Mouse (Mus musculus) hindbrain, postnatal 0 days (tissue): ENCODE data around the gene Rbm47. TPM values are rescaled to one million over a fixed set of nuclear protein-coding genes. Genes with fewer than 3 reads are reported as not detected.

Experiments used
- ATAC-seq: fragments of 200-750 bp; cut with Nextera tagmentation; 2 replicates; pipeline ENCODE4 v1.8.0; 2017; ENCODE audit warnings: mild to moderate bottlenecking, moderate TSS enrichment, moderate library complexity
- DNase-seq: peaks from one replicate; pipeline ENCODE4 v3.0.0-alpha.2; 2015; ENCODE audit warnings: low spot score
- H3K27ac ChIP-seq: fragments of 300-500 bp; sonication (generic); 2 replicates; pipeline ENCODE4 v1.5.1; 2014; ENCODE audit warnings: mild to moderate bottlenecking
- H3K27me3 ChIP-seq: fragments of 300-500 bp; sonication (generic); 2 replicates; pipeline ENCODE4 v1.6.1; 2014; ENCODE audit warnings: low read length, mixed read lengths; ENCODE audit not compliant: insufficient read depth
- H3K36me3 ChIP-seq: fragments of 300-500 bp; sonication (generic); 2 replicates; pipeline ENCODE4 v1.6.1; 2014; ENCODE audit warnings: low read length, mixed read lengths; ENCODE audit not compliant: insufficient read depth
- H3K4me1 ChIP-seq: fragments of 300-500 bp; sonication (generic); 2 replicates; pipeline ENCODE4 v1.6.1; 2014; ENCODE audit warnings: antibody characterized with exemption, low read length, mixed read lengths; ENCODE audit not compliant: insufficient read depth
- H3K4me2 ChIP-seq: fragments of 300-500 bp; sonication (generic); 2 replicates; pipeline ENCODE4 v1.6.1; 2014; ENCODE audit warnings: low read depth, mild to moderate bottlenecking, low read length, moderate library complexity, mixed read lengths
- H3K4me3 ChIP-seq: fragments of 300-500 bp; sonication (generic); 2 replicates; pipeline ENCODE4 v1.5.1; 2014; ENCODE audit warnings: low read length
- H3K9ac ChIP-seq: fragments of 300-500 bp; sonication (generic); replicated peaks from 2 replicates; pipeline ENCODE4 v1.6.1; 2014; ENCODE audit warnings: mild to moderate bottlenecking, low read length, moderate library complexity, mixed read lengths
- H3K9me3 ChIP-seq: fragments of 300-500 bp; sonication (generic); 2 replicates; pipeline ENCODE4 v1.6.1; 2016; ENCODE audit warnings: low read length, mixed read lengths
- CTCF ChIP-seq: IDR thresholded peaks from 2 replicates; pipeline ENCODE4 v1.5.1; 2016; ENCODE audit warnings: antibody characterized with exemption, control low read depth, low read depth
- WGBS: fragments of 180-500 bp; shearing (Covaris S2); extraction: QIAGEN DNeasy Blood & Tissue Kit; methylation state at CpG from one replicate; pipeline ENCODE4 v1.1.7; 2014; 5-methylcytosine and 5-hydroxymethylcytosine counted together
- polyA plus RNA-seq: library from polyadenylated mRNA; unstranded; fragments of >200 nt; fragmentation: Nextera tagmentation; extraction: Ambion mirVana; gene quantifications from 2 replicates; pipeline ENCODE4 v1.2.1, GENCODE M21; 2015
- total RNA-seq: library from RNA; depleted of rRNA; stranded (reverse); fragments of >200 nt; gene quantifications from 2 replicates; pipeline ENCODE4 v1.2.3, GENCODE M21; 2014

Gene Rbm47
- total and polyA plus RNA-seq, 2 experiments from 2014 or later, result 2.5 to 5.0 TPM

- 87% methylated on average over 4 of the region's 4 CpGs for WGBS
- DNase-seq (no peak), ATAC-seq (no peak)
- Histone ChIP-seq H3K36me3 (no peaks in the 10 kb centered on the region), H3K27me3 (no peaks in the 10 kb centered on the region), H3K9ac (no peak overlapping the region), H3K4me1 (no peaks in the 10 kb centered on the region), H3K9me3 (no peaks in the 10 kb centered on the region), H3K4me3 (no peak overlapping the region), H3K4me2 (no peak overlapping the region), H3K27ac (no peak overlapping the region)
- no peak for TF ChIP-seq CTCF
Observed at GRCm38 (mm10) chr5:66141474-66141873, 31.4 kb downstream of the Rbm47 start.

- WGBS, result 40% methylated on average over 6 of the region's 6 CpGs
- no peak overlapping the region for H3K4me3 ChIP-seq
- ATAC-seq, result 0 out of 2 replicates have a peak, but pooled peaks have one; percentile 27
Observed at GRCm38 (mm10) chr5:66139634-66140295, 33.2 kb downstream of the Rbm47 start.

DNA sequence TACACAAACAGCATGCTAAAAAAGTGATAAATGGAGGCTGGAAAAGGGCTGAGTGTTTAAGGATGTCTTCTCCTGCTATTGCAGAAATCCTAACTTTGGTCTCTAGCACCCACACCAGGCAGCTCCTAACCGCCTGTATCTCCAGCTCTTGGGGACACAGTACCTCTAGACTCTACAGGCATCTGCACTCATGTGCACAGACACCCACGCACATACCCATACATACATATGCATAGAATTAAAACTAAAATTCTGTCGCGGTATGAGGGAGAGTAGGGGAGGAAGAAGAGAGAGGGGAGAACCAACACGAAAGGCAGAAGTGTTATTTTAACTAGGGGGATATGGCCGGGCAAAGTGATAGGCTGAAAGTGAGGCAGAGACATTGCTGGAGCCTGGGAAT is 33.7 kb downstream of the Rbm47 start:
- TF ChIP-seq CTCF, result no peak
- ATAC-seq (no peak), DNase-seq (no peak)
- H3K9me3 ChIP-seq, result no peaks in the 10 kb centered on the region
- WGBS, result 74% methylated on average over 6 of the region's 6 CpGs
- H3K4me3 ChIP-seq, result no peak overlapping the region
- no peaks in the 10 kb centered on the region for H3K4me1 ChIP-seq
- no peak overlapping the region for H3K27ac ChIP-seq
- H3K4me2 ChIP-seq, result no peak overlapping the region
- no peaks in the 10 kb centered on the region for H3K27me3 ChIP-seq
- no peak overlapping the region for H3K9ac ChIP-seq
- H3K36me3 ChIP-seq, result no peaks in the 10 kb centered on the region

More at GRCm38 (mm10) chr5:66139634-66140295, 33.2 kb downstream of the Rbm47 start:
- Histone ChIP-seq H3K4me1 (no peaks in the 10 kb centered on the region), H3K9ac (no peak overlapping the region), H3K27ac (no peak overlapping the region), H3K27me3 (no peaks in the 10 kb centered on the region), H3K4me2 (no peak overlapping the region), H3K9me3 (no peaks in the 10 kb centered on the region), H3K36me3 (no peaks in the 10 kb centered on the region)
- TF ChIP-seq CTCF, result no peak
- no peak for DNase-seq

GRCm38 (mm10) chr5:66138597-66138996 is 34.3 kb downstream of the Rbm47 start:
- no peaks in the 10 kb centered on the region for H3K9me3 ChIP-seq
- H3K36me3 ChIP-seq, result no peaks in the 10 kb centered on the region
- DNase-seq (peak; percentile 15), ATAC-seq (no peak)
- no peak overlapping the region for H3K4me3 ChIP-seq
- no peak overlapping the region for H3K27ac ChIP-seq
- H3K9ac ChIP-seq, result no peak overlapping the region
- 23% methylated on average over 10 of the region's 10 CpGs for WGBS
- no peak for TF ChIP-seq CTCF
- no peaks in the 10 kb centered on the region for H3K27me3 ChIP-seq
- H3K4me1 ChIP-seq, result no peaks in the 10 kb centered on the region
- H3K4me2 ChIP-seq, result no peak overlapping the region

- H3K27me3 ChIP-seq, result no peaks in the 10 kb centered on the region
- no peaks in the 10 kb centered on the region for H3K4me1 ChIP-seq
- DNase-seq (no peak), ATAC-seq (no peak)
- H3K27ac ChIP-seq, result no peak overlapping the region
- no peaks in the 10 kb centered on the region for H3K9me3 ChIP-seq
- 48% methylated on average over 4 of the region's 4 CpGs for WGBS
- no peaks in the 10 kb centered on the region for H3K36me3 ChIP-seq
- no peak for TF ChIP-seq CTCF
- H3K4me2 ChIP-seq, result no peak overlapping the region
- H3K9ac ChIP-seq, result no peak overlapping the region
- H3K4me3 ChIP-seq, result no peak overlapping the region
Observed at GRCm38 (mm10) chr5:66137250-66137649, 35.7 kb downstream of the Rbm47 start.

GRCm38 (mm10) chr5:66135853-66136210 is 37.1 kb downstream of the Rbm47 start:
- Histone ChIP-seq H3K4me2 (no peak overlapping the region), H3K4me3 (no peak overlapping the region), H3K4me1 (no peaks in the 10 kb centered on the region), H3K27me3 (no peaks in the 10 kb centered on the region), H3K9me3 (no peaks in the 10 kb centered on the region), H3K36me3 (no peaks in the 10 kb centered on the region), H3K27ac (no peak overlapping the region), H3K9ac (no peak overlapping the region)
- ATAC-seq, result no peak
- TF ChIP-seq CTCF, result no peak
- WGBS, result 74% methylated on average over 3 of the region's 3 CpGs
- no peak for DNase-seq

DNA sequence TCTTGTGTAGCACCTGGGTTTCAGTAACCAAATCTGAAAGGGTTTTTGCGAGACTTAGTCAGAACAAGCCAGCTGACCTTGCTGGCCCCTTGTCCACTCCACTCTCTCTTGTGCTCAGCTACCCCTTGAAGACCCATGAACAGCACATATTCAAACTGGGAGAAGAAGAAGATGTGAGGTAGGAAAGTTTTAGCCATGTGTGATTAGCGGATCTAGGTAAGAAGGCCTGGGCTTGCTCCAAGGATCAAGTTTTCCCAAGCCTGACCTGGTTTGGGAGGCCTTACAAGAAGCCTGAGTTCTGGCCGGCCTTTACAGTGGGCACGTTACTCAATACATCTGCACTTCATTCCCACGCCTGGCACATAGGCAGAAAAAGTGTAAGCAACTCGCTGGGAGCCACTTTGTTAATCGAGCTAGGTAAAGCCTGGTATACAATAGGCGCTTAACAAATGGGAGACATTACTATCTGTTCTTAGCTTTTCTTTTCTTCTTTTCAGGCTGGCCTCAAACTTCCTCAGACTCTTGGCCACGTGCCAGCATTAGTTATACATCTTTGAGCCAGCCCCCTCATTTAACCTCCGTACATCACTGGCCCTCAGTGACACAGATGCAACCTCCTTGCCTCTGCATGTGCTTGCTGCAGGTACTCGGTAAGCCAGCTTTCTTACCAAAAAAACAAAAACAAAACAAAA is 37.6 kb downstream of the Rbm47 start:
- H3K4me1 ChIP-seq, result no peaks in the 10 kb centered on the region
- H3K9me3 ChIP-seq, result no peaks in the 10 kb centered on the region
- no peak overlapping the region for H3K9ac ChIP-seq
- DNase-seq (no peak), ATAC-seq (no peak)
- no peaks in the 10 kb centered on the region for H3K36me3 ChIP-seq
- H3K27ac ChIP-seq, result no peak overlapping the region
- H3K4me2 ChIP-seq, result no peak overlapping the region
- no peaks in the 10 kb centered on the region for H3K27me3 ChIP-seq
- no peak overlapping the region for H3K4me3 ChIP-seq
- no peak for TF ChIP-seq CTCF
- WGBS, result 63% methylated on average over 11 of the region's 11 CpGs
